Mouse (Mus musculus) stomach, adult 2 months (tissue): ENCODE data around the gene Vmn2r113. TPM values are rescaled to one million over a fixed set of nuclear protein-coding genes. Genes with fewer than 3 reads are reported as not detected.

Experiments
- polyA plus RNA-seq: library from polyadenylated mRNA; depleted of rRNA; stranded (reverse); fragments of >200 nt; gene quantifications from 2 replicates; pipeline ENCODE4 v1.2.3, GENCODE M21; 2012; rRNA removed

Vmn2r113 gene
- polyA plus RNA-seq, result not detected in 2 replicates

GRCm38 (mm10) chr17:22942684-22943083, at the start of gene Vmn2r113:
Vmn2r113 (plus strand) TSS chr17:22942984.

Other genes starting within 250 kb of the Vmn2r113 start
- gene Zfp945, start 75.8 kb upstream of the Vmn2r113 start, polyA plus RNA-seq, result 0.09 and 0.11 TPM in 2 replicates
- gene Vmn2r-ps130, start 118.2 kb downstream of the Vmn2r113 start, polyA plus RNA-seq, result not detected in 2 replicates